Mouse (Mus musculus) layer of hippocampus, postnatal 14 days (tissue): Measurements from ENCODE around the gene Ssbp2. TPM values are rescaled to one million over a fixed set of nuclear protein-coding genes. Genes with fewer than 3 reads are reported as not detected.

Experiments used
- DNase-seq, 2 experiments: peaks; one replicate each; pipeline ENCODE4 v3.0.0; 2021 to 2022; ENCODE audit warnings: low spot score in 2 of 2, mixed read lengths in 1 of 2
- total RNA-seq, 2 experiments: library from RNA; stranded (reverse); gene quantifications; 2 replicates each; pipeline ENCODE4 v1.2.3; 2021

Ssbp2 gene
- total RNA-seq, 2 experiments from 2014 or later = 92.4 to 93.6 TPM

GRCm38 (mm10) chr13:91520073-91520750 lies 60.1 kb downstream of the Ssbp2 start:
- DNase-seq = no peak

- no peak for DNase-seq
Measured at GRCm38 (mm10) chr13:91520968-91521367, 60.9 kb downstream of the Ssbp2 start.

GRCm38 (mm10) chr13:91526058-91526457 lies 66.0 kb downstream of the Ssbp2 start:
- DNase-seq = no peak

- DNase-seq = no peak
Measured at GRCm38 (mm10) chr13:91529821-91530220, 69.7 kb downstream of the Ssbp2 start.

GRCm38 (mm10) chr13:91536711-91537110 lies 76.6 kb downstream of the Ssbp2 start:
- no peak for DNase-seq

- DNase-seq = no peak
Measured at GRCm38 (mm10) chr13:91540145-91541068, 80.3 kb downstream of the Ssbp2 start.

GRCm38 (mm10) chr13:91541069-91541429 lies 81.0 kb downstream of the Ssbp2 start:
- no peak for DNase-seq

GRCm38 (mm10) chr13:91543555-91543954 lies 83.5 kb downstream of the Ssbp2 start:
- DNase-seq = no peak

- DNase-seq = no peak
Measured at GRCm38 (mm10) chr13:91564047-91564446, 104.0 kb downstream of the Ssbp2 start.

- no peak for DNase-seq
Measured at GRCm38 (mm10) chr13:91564755-91565154, 104.7 kb downstream of the Ssbp2 start.

GRCm38 (mm10) chr13:91581504-91581903 lies 121.4 kb downstream of the Ssbp2 start:
- DNase-seq = no peak

- DNase-seq = no peak
Measured at GRCm38 (mm10) chr13:91582212-91582611, 122.1 kb downstream of the Ssbp2 start.

- no peak for DNase-seq
Measured at GRCm38 (mm10) chr13:91586368-91586767, 126.3 kb downstream of the Ssbp2 start.

- DNase-seq = no peak
Measured at GRCm38 (mm10) chr13:91588475-91588874, 128.4 kb downstream of the Ssbp2 start.

- peak in 1 of 2 experiments; percentile 43 for DNase-seq
Measured at GRCm38 (mm10) chr13:91591863-91592262, 131.8 kb downstream of the Ssbp2 start.

GRCm38 (mm10) chr13:91595284-91595683 lies 135.2 kb downstream of the Ssbp2 start:
- DNase-seq = no peak

GRCm38 (mm10) chr13:91599594-91599993 lies 139.5 kb downstream of the Ssbp2 start:
- no peak for DNase-seq

- DNase-seq = no peak
Measured at GRCm38 (mm10) chr13:91605043-91605840, 145.2 kb downstream of the Ssbp2 start.

GRCm38 (mm10) chr13:91610601-91611000 lies 150.5 kb downstream of the Ssbp2 start:
- DNase-seq = no peak

GRCm38 (mm10) chr13:91611909-91612308 lies 151.8 kb downstream of the Ssbp2 start:
- DNase-seq = no peak

- no peak for DNase-seq
Measured at GRCm38 (mm10) chr13:91612578-91612977, 152.5 kb downstream of the Ssbp2 start.

GRCm38 (mm10) chr13:91616050-91616449 lies 156.0 kb downstream of the Ssbp2 start:
- no peak for DNase-seq
